Mouse (Mus musculus) megakaryocyte, embryonic 14.5 days (primary cell): ENCODE data around the gene Kcnq2.

ENCODE experiments used
- FLI1 ChIP-seq: IDR thresholded peaks from 2 replicates; pipeline ENCODE4 v1.6.1; 2012; ENCODE audit warnings: low read length, inconsistent platforms, mixed read lengths
- GATA1 ChIP-seq: IDR thresholded peaks from 3 replicates; pipeline ENCODE4 v1.6.1; 2012; ENCODE audit warnings: mixed read lengths, low read length, inconsistent platforms, borderline replicate concordance

GRCm38 (mm10) chr2:181128963-181129362, 6.1 kb downstream of the Kcnq2 start:
- TF ChIP-seq GATA1: no peak
- TF ChIP-seq FLI1: no peak
